Mouse (Mus musculus) myocyte (in vitro differentiated cells): ENCODE measurements around the gene Efna1. TPM values are rescaled to one million over a fixed set of nuclear protein-coding genes. Genes with fewer than 3 reads are reported as not detected.

Source experiments
- H3K27me3 ChIP-seq: one replicate; pipeline ENCODE4 v1.6.1; 2011; ENCODE audit not compliant: control insufficient read depth, insufficient read depth, insufficient read length
- H3K36me3 ChIP-seq: one replicate; pipeline ENCODE4 v1.6.1; 2011; ENCODE audit not compliant: control insufficient read depth, insufficient read depth
- H3K4me2 ChIP-seq: one replicate; pipeline ENCODE4 v1.6.1; 2011; ENCODE audit warnings: low read depth, control low read depth
- H3K4me3 ChIP-seq: one replicate; pipeline ENCODE4 v1.5.1; 2011; ENCODE audit warnings: mild to moderate bottlenecking, control low read depth, moderate library complexity
- H3K79me2 ChIP-seq: one replicate; pipeline ENCODE4 v1.6.1; 2011; ENCODE audit not compliant: control insufficient read depth, insufficient read depth
- H3ac ChIP-seq: one replicate; pipeline ENCODE4 v1.6.1; 2011; ENCODE audit not compliant: control insufficient read depth, insufficient read length
- CEBPB ChIP-seq: IDR thresholded peaks from 2 replicates; pipeline ENCODE4 v1.6.1; 2011; ENCODE audit warnings: mild to moderate bottlenecking, moderate library complexity; ENCODE audit not compliant: poor library complexity, insufficient read depth, severe bottlenecking
- E2F4 ChIP-seq: IDR thresholded peaks from one replicate; pipeline ENCODE4 v1.6.1; 2011; ENCODE audit warnings: mild to moderate bottlenecking, control low read depth, moderate library complexity; ENCODE audit not compliant: insufficient read depth
- MAX ChIP-seq: IDR thresholded peaks from one replicate; pipeline ENCODE4 v1.6.1; 2011; ENCODE audit warnings: low read depth, mild to moderate bottlenecking, control low read depth
- MYOD1 ChIP-seq, 3 experiments: IDR thresholded peaks; one replicate each; pipeline ENCODE4 v1.6.1; 2011; ENCODE audit warnings: control low read depth in 2 of 3, low read depth in 2 of 3, mild to moderate bottlenecking in 2 of 3, moderate library complexity in 1 of 3; ENCODE audit not compliant: insufficient read length in 2 of 3, control insufficient read depth in 1 of 3
- MYOG ChIP-seq, 3 experiments: IDR thresholded peaks; one replicate each; pipeline ENCODE4 v1.6.1; 2011; ENCODE audit warnings: control low read depth in 2 of 3, low read depth in 2 of 3, mild to moderate bottlenecking in 2 of 3; ENCODE audit not compliant: insufficient read length in 2 of 3, control insufficient read depth in 1 of 3, insufficient read depth in 1 of 3
- POLR2A ChIP-seq: IDR thresholded peaks from one replicate; pipeline ENCODE4 v1.6.1; 2011; ENCODE audit warnings: low read depth, mild to moderate bottlenecking, control low read depth, moderate library complexity; ENCODE audit not compliant: insufficient read length
- POLR2AphosphoS2 ChIP-seq: IDR thresholded peaks from one replicate; pipeline ENCODE4 v1.6.1; 2011; ENCODE audit warnings: low read depth, control low read depth; ENCODE audit not compliant: insufficient read length
- REST ChIP-seq: IDR thresholded peaks from one replicate; pipeline ENCODE4 v1.6.1; 2011; ENCODE audit warnings: mild to moderate bottlenecking, control low read depth, moderate library complexity; ENCODE audit not compliant: insufficient read depth, insufficient read length
- SRF ChIP-seq: IDR thresholded peaks from one replicate; pipeline ENCODE4 v1.6.1; 2011; ENCODE audit warnings: low read depth; ENCODE audit not compliant: control insufficient read depth, insufficient read length
- TCF12 ChIP-seq: IDR thresholded peaks from one replicate; pipeline ENCODE4 v1.6.1; 2011; ENCODE audit warnings: mild to moderate bottlenecking, control low read depth; ENCODE audit not compliant: poor library complexity, insufficient read depth, severe bottlenecking
- TCF3 ChIP-seq: IDR thresholded peaks from one replicate; pipeline ENCODE4 v1.6.1; 2011; ENCODE audit warnings: low read depth, control low read depth; ENCODE audit not compliant: insufficient read length
- USF1 ChIP-seq: IDR thresholded peaks from one replicate; pipeline ENCODE4 v1.6.1; 2011; ENCODE audit warnings: low read depth, mild to moderate bottlenecking, control low read depth, moderate library complexity
- polyA plus RNA-seq: library from polyadenylated mRNA; unstranded; fragments of >200 nt; fragmentation: generic; extraction: Trizol; gene quantifications from one replicate; pipeline ENCODE4 v1.2.1, GENCODE M21; 2012; ENCODE audit warnings: missing spikeins

Efna1 gene
- polyA plus RNA-seq, 1 experiment: 8.2 TPM

- H3ac ChIP-seq: no peak overlapping the region
- TF ChIP-seq REST (no peak), TCF12 (no peak), CEBPB (no peak), MAX (no peak), MYOD1 (IDR thresholded peaks at IDR 0.05; ENCODE audit: control insufficient read depth in 1 of 3, insufficient read length in 2 of 3, low read depth in 2 of 3) (no peak), E2F4 (no peak), POLR2AphosphoS2 (no peak)
- no peak overlapping the region for H3K4me3 ChIP-seq
- no peak overlapping the region for H3K4me2 ChIP-seq
- no peaks in the 10 kb centered on the region for H3K79me2 ChIP-seq
- no peaks in the 10 kb centered on the region for H3K27me3 ChIP-seq
- no peaks in the 10 kb centered on the region for H3K36me3 ChIP-seq
Observed at GRCm38 (mm10) chr3:89231772-89232275, 49.1 kb downstream of the Efna1 start.

GRCm38 (mm10) chr3:89231345-89231744 lies 49.6 kb downstream of the Efna1 start:
- Histone ChIP-seq H3K36me3 (no peaks in the 10 kb centered on the region), H3K79me2 (no peaks in the 10 kb centered on the region), H3ac (no peak overlapping the region), H3K4me3 (no peak overlapping the region), H3K27me3 (no peaks in the 10 kb centered on the region), H3K4me2 (no peak overlapping the region)
- TF ChIP-seq MAX (no peak), MYOD1 (IDR thresholded peaks at IDR 0.05; ENCODE audit: control insufficient read depth in 1 of 3, insufficient read length in 2 of 3, low read depth in 2 of 3) (no peak), TCF3 (no peak), USF1 (no peak), REST (no peak), POLR2AphosphoS2 (no peak), CEBPB (no peak), TCF12 (no peak), E2F4 (no peak), POLR2A (no peak), SRF (no peak), MYOG (IDR thresholded peaks at IDR 0.05; ENCODE audit: control insufficient read depth in 1 of 3, insufficient read depth in 1 of 3, insufficient read length in 2 of 3, low read depth in 2 of 3) (no peak)

GRCm38 (mm10) chr3:89230561-89230960 lies 50.4 kb downstream of the Efna1 start:
- Histone ChIP-seq H3ac (no peak overlapping the region), H3K4me2 (no peak overlapping the region), H3K4me3 (no peak overlapping the region), H3K27me3 (no peaks in the 10 kb centered on the region), H3K79me2 (no peaks in the 10 kb centered on the region), H3K36me3 (no peaks in the 10 kb centered on the region)
- TF ChIP-seq POLR2AphosphoS2: peak; percentile 23
- TF ChIP-seq MYOD1 (IDR thresholded peaks at IDR 0.05; ENCODE audit: control insufficient read depth in 1 of 3, insufficient read length in 2 of 3, low read depth in 2 of 3): no peak
- no peak for TF ChIP-seq TCF12

- no peak for TF ChIP-seq REST
- no peak for TF ChIP-seq MYOG (IDR thresholded peaks at IDR 0.05; ENCODE audit: control insufficient read depth in 1 of 3, insufficient read depth in 1 of 3, insufficient read length in 2 of 3, low read depth in 2 of 3)
- no peak for TF ChIP-seq TCF3
- TF ChIP-seq SRF: no peak
- TF ChIP-seq E2F4: no peak
- no peak for TF ChIP-seq USF1
- TF ChIP-seq POLR2AphosphoS2: no peak
- no peak for TF ChIP-seq MAX
- no peak for TF ChIP-seq POLR2A
- no peak for TF ChIP-seq MYOD1 (IDR thresholded peaks at IDR 0.05; ENCODE audit: control insufficient read depth in 1 of 3, insufficient read length in 2 of 3, low read depth in 2 of 3)
- no peak for TF ChIP-seq TCF12
- no peak for TF ChIP-seq CEBPB
- H3ac ChIP-seq: no peak overlapping the region
- no peak overlapping the region for H3K4me2 ChIP-seq
- no peaks in the 10 kb centered on the region for H3K36me3 ChIP-seq
- no peaks in the 10 kb centered on the region for H3K79me2 ChIP-seq
- no peaks in the 10 kb centered on the region for H3K27me3 ChIP-seq
- no peak overlapping the region for H3K4me3 ChIP-seq
Observed at GRCm38 (mm10) chr3:89229276-89229675, 51.7 kb downstream of the Efna1 start.

- TF ChIP-seq CEBPB (no peak), POLR2A (no peak), MYOD1 (IDR thresholded peaks at IDR 0.05; ENCODE audit: control insufficient read depth in 1 of 3, insufficient read length in 2 of 3, low read depth in 2 of 3) (no peak), POLR2AphosphoS2 (no peak), E2F4 (no peak), TCF12 (no peak), SRF (no peak), REST (no peak)
- Histone ChIP-seq H3K27me3 (no peaks in the 10 kb centered on the region), H3K79me2 (no peaks in the 10 kb centered on the region), H3K36me3 (no peaks in the 10 kb centered on the region), H3ac (no peak within 1 kb of the TSS), H3K4me3 (peak within 1 kb of the TSS; percentile 22), H3K4me2 (peak within 1 kb of the TSS; percentile 70)
Observed at GRCm38 (mm10) chr3:89228836-89229235, 52.1 kb downstream of the Efna1 start, which contains the start of gene Muc1. Muc1 (plus strand) TSS chr3:89229057.
